Mouse (Mus musculus): Measurements from ENCODE around the gene Psrc1.

- TF ChIP-seq CTCF (IDR thresholded peaks at IDR 0.05; ENCODE audit: low read depth) (no peak), EP300 (optimal IDR thresholded peaks at IDR 0.05) (no peak)
Observed at GRCm38 (mm10) chr3:108367173-108367572, 16.5 kb upstream of the Psrc1 start.

All from stomach, postnatal 0 days (tissue).